Mouse (Mus musculus) limb, embryonic 14.5 days (tissue): ENCODE results near the gene Cers1. TPM values are rescaled to one million over a fixed set of nuclear protein-coding genes. Genes with fewer than 3 reads are reported as not detected.
A peak's percentile ranks its signal among the peaks of the same experiment; 100 is the strongest.

ENCODE experiments used
- ATAC-seq: fragments of 200-750 bp; cut with Nextera tagmentation; 2 replicates; pipeline ENCODE4 v1.8.0; 2017; ENCODE audit warnings: low read depth, moderate number of reproducible peaks, moderate TSS enrichment; ENCODE audit not compliant: low FRiP score
- DNase-seq: peaks from one replicate; pipeline ENCODE4 v3.0.0-alpha.2; 2015; ENCODE audit warnings: low spot score
- H3K27ac ChIP-seq: fragments of 300-500 bp; sonication (generic); replicated peaks from 2 replicates; pipeline ENCODE4 v1.5.1; 2014; ENCODE audit warnings: low read depth, mild to moderate bottlenecking, low read length, moderate library complexity, mixed read lengths
- H3K27me3 ChIP-seq: fragments of 300-500 bp; sonication (generic); 2 replicates; pipeline ENCODE4 v1.6.1; 2014; ENCODE audit warnings: low read length, mixed read lengths; ENCODE audit not compliant: control insufficient read depth, insufficient read depth
- H3K36me3 ChIP-seq: fragments of 300-500 bp; sonication (generic); 2 replicates; pipeline ENCODE4 v1.6.1; 2014; ENCODE audit warnings: mild to moderate bottlenecking, low read length, moderate library complexity, mixed read lengths; ENCODE audit not compliant: control insufficient read depth, insufficient read depth
- H3K4me1 ChIP-seq: fragments of 300-500 bp; sonication (generic); 2 replicates; pipeline ENCODE4 v1.6.1; 2014; ENCODE audit warnings: antibody characterized with exemption, low read length, mixed read lengths; ENCODE audit not compliant: control insufficient read depth, insufficient read depth
- H3K4me2 ChIP-seq: fragments of 300-500 bp; sonication (generic); replicated peaks from 2 replicates; pipeline ENCODE4 v1.6.1; 2014; ENCODE audit warnings: low read depth, mild to moderate bottlenecking, low read length, moderate library complexity; ENCODE audit not compliant: severe bottlenecking
- H3K4me3 ChIP-seq: fragments of 300-500 bp; sonication (generic); replicated peaks from 2 replicates; pipeline ENCODE4 v1.5.1; 2014; ENCODE audit warnings: low read length
- H3K9ac ChIP-seq: fragments of 300-500 bp; sonication (generic); 2 replicates; pipeline ENCODE4 v1.6.1; 2014; ENCODE audit warnings: mild to moderate bottlenecking, low read depth, low read length, moderate library complexity; ENCODE audit not compliant: severe bottlenecking
- H3K9me3 ChIP-seq: fragments of 300-500 bp; sonication (generic); 2 replicates; pipeline ENCODE4 v1.6.1; 2016; ENCODE audit warnings: low read length; ENCODE audit not compliant: control insufficient read depth
- POLR2A ChIP-seq: fragments of 200-500 bp; IDR thresholded peaks from 2 replicates; pipeline ENCODE4 v1.8.0; 2012; ENCODE audit warnings: inconsistent platforms, mild to moderate bottlenecking, moderate library complexity, borderline replicate concordance; ENCODE audit not compliant: insufficient read depth, insufficient read length; ENCODE audit errors: extremely low read depth
- WGBS: fragments of 180-500 bp; shearing (Covaris S2); extraction: QIAGEN DNeasy Blood & Tissue Kit; methylation state at CpG from one replicate; pipeline ENCODE4 v1.1.7; 2014; 5-methylcytosine and 5-hydroxymethylcytosine counted together
- polyA plus RNA-seq, 2 experiments: library from polyadenylated mRNA; depleted of rRNA in 1 of 2; stranded (reverse) in 1 of 2; unstranded in 1 of 2; fragments of >200 nt; fragmentation: Nextera tagmentation in 1 of 2; extraction: Ambion mirVana in 1 of 2; gene quantifications; 2 replicates each; pipeline versions ENCODE4 v1.2.1 to v1.2.3; 2012 to 2014

Cers1 gene
- polyA plus RNA-seq, 2 experiments: 12.0 to 12.4 TPM

DNA sequence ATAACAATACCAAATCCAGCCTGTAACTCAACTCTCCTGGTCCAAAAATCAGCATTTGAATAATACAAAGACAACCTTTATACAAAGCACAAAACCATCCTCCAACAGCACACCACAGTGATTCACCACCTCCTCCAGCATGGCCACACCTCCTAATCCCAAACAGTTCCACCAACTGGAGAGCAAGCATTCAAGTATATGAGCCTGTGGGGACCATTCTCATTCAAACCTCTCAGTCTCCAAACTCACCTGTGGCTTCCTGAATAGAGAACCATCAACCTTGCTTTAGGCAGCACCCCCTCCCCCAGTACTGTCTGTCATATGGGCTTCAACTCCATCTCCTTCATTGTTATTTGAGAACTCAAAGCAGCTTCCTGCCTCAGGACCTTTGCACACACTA lies 41.2 kb upstream of the Cers1 start:
- no peak for DNase-seq
- TF ChIP-seq POLR2A: no peak
- no peak for ATAC-seq

DNA sequence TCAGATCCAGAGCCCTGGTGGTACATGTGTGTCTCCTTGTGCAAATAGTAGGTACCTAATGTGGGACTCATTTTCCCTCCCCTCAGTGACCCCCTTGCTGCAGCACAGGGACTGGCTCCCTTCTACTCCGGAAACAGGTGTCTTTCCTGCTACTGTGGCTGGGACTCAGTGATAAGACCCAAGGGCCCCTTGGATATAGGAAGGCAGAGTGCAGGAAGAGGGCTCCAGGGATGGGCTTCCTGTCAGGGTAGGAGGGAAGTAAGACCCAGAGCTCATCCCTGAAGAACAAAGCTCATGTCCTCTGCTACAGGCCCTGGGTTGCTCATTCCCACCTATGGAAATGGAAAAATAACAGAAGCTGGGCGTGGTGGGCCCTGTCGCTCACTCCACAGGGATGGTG lies 39.1 kb upstream of the Cers1 start:
- Histone ChIP-seq H3K4me2 (no peak overlapping the region), H3K27ac (no peak overlapping the region), H3K4me1 (0 out of 2 replicates have a peak, but pooled peaks cover 3% of the 10 kb centered on the region), H3K4me3 (no peak overlapping the region), H3K9ac (no peak overlapping the region), H3K9me3 (no peaks in the 10 kb centered on the region), H3K36me3 (no peaks in the 10 kb centered on the region), H3K27me3 (no peaks in the 10 kb centered on the region)
- WGBS: 89% methylated on average over 3 of the region's 3 CpGs
- no peak for TF ChIP-seq POLR2A
- ATAC-seq (no peak), DNase-seq (no peak)

More for the DNA sequence above, 41.2 kb upstream of the Cers1 start:
- Histone ChIP-seq H3K27ac (no peak overlapping the region), H3K4me3 (no peak overlapping the region), H3K4me2 (no peak overlapping the region), H3K9me3 (no peaks in the 10 kb centered on the region), H3K9ac (no peak overlapping the region), H3K36me3 (no peaks in the 10 kb centered on the region), H3K27me3 (no peaks in the 10 kb centered on the region), H3K4me1 (0 out of 2 replicates have a peak, but pooled peaks cover 3% of the 10 kb centered on the region)

DNA sequence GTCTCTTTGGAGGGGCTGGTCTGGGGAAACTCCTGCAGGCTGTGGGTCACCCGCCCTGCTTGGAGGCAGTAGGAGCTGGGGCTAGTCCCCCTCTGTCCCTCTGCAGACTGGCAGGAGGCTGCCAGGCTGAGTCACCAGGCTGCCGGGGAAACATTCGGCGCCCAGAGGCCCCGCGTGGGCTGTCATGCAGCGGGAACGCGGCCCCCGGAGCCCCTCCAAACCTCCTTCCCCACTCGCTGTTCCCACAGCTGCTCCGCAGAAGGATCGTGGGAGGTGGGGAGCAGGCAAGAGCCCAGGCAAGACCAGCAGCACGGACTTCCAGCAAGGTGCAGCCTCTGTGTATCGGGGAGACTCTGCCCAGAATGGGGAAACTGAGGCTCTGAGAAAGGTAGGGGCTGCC lies 37.4 kb upstream of the Cers1 start:
- Histone ChIP-seq H3K4me2 (no peak overlapping the region), H3K27ac (no peak overlapping the region), H3K36me3 (no peaks in the 10 kb centered on the region), H3K4me3 (no peak overlapping the region), H3K27me3 (no peaks in the 10 kb centered on the region), H3K4me1 (peaks cover 3% of the 10 kb centered on the region; the same call in 1 of the 2 replicates), H3K9ac (no peak overlapping the region), H3K9me3 (no peaks in the 10 kb centered on the region)
- WGBS: 69% methylated on average over 15 of the region's 15 CpGs
- no peak for TF ChIP-seq POLR2A
- ATAC-seq (no peak), DNase-seq (no peak)

DNA sequence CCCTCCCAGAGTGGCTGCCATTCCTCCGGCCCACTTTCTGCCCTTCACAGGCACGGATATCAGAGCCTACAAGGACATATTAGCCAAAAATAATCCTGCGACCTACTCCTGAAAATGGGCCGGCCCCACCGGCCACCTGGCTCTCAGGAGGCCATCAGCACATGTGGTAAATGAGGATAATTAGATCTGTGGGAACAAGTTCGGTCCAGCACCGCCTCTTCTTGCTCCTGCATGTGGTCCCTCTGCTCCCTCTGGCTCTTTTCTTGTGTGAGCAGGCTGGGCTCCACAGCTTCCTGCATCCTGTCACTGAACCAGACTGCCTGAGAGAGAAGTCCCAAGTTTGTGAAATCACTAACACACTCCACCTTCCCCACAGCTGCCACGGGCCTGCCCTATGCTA lies 36.3 kb upstream of the Cers1 start:
- no peak for TF ChIP-seq POLR2A
- H3K9me3 ChIP-seq: no peaks in the 10 kb centered on the region
- no peaks in the 10 kb centered on the region for H3K27me3 ChIP-seq
- no peak overlapping the region for H3K4me3 ChIP-seq
- no peak for ATAC-seq
- 0 out of 2 replicates have a peak overlapping the region, but pooled peaks have one; percentile 7 for H3K9ac ChIP-seq
- no peak overlapping the region for H3K27ac ChIP-seq
- WGBS: 39% methylated on average over 8 of the region's 8 CpGs
- H3K4me1 ChIP-seq: peaks cover 7% of the 10 kb centered on the region
- H3K36me3 ChIP-seq: no peaks in the 10 kb centered on the region
- no peak overlapping the region for H3K4me2 ChIP-seq
- DNase-seq: no peak

DNA sequence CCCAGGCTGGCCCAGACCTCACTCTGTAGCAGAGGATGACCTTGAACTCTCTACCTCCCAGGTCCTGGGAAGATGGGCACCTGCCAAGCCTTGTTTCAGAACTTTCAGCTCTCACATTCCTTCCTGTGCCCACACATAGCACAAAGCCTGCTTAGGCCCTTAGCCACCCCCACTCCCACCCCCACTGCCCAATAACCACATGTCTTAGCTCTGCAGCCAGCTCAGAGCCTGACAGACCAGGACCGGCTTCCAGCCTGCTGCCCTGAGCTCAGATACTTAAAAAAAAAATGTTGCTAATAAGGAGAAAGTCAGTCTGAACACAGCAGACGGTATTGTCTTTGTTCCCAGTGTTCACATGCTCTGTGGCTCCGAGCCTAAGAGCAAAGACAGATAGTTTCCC lies 34.6 kb upstream of the Cers1 start:
- ATAC-seq (no peak), DNase-seq (no peak)
- 38% methylated on average over 3 of the region's 3 CpGs for WGBS
- no peak overlapping the region for H3K9ac ChIP-seq
- no peaks in the 10 kb centered on the region for H3K9me3 ChIP-seq
- no peak overlapping the region for H3K4me2 ChIP-seq
- H3K36me3 ChIP-seq: peaks cover 10% of the 10 kb centered on the region
- no peak overlapping the region for H3K4me3 ChIP-seq
- peaks cover 7% of the 10 kb centered on the region for H3K4me1 ChIP-seq
- no peaks in the 10 kb centered on the region for H3K27me3 ChIP-seq
- no peak for TF ChIP-seq POLR2A
- no peak overlapping the region for H3K27ac ChIP-seq
